Mouse (Mus musculus) kidney, embryonic 16.5 days (tissue): ENCODE measurements around the gene Pmf1. TPM values are rescaled to one million over a fixed set of nuclear protein-coding genes. Genes with fewer than 3 reads are reported as not detected.
"Not testable (repeated sequence)": the region's sequence is repeated elsewhere in the genome, so short reads cannot be mapped to it uniquely, and the experiment has no call there.

Experiments
- ATAC-seq: fragments of 200-750 bp; cut with Nextera tagmentation; 2 replicates; pipeline ENCODE4 v1.8.0; 2017; ENCODE audit warnings: moderate TSS enrichment; ENCODE audit not compliant: low FRiP score, low TSS enrichment
- H3K27ac ChIP-seq: fragments of 300-500 bp; sonication (generic); 2 replicates; pipeline ENCODE4 v1.5.1; 2014; ENCODE audit warnings: low read length
- H3K27me3 ChIP-seq: fragments of 300-500 bp; sonication (generic); 2 replicates; pipeline ENCODE4 v1.6.1; 2014; ENCODE audit warnings: low read length, control low read depth, mixed read lengths; ENCODE audit not compliant: insufficient read depth
- H3K36me3 ChIP-seq: fragments of 300-500 bp; sonication (generic); 2 replicates; pipeline ENCODE4 v1.6.1; 2014; ENCODE audit warnings: low read length, control low read depth, mixed read lengths; ENCODE audit not compliant: insufficient read depth
- H3K4me1 ChIP-seq: fragments of 300-500 bp; sonication (generic); 2 replicates; pipeline ENCODE4 v1.6.1; 2014; ENCODE audit warnings: low read length, control low read depth, mixed read lengths; ENCODE audit not compliant: insufficient read depth
- H3K4me2 ChIP-seq: fragments of 300-500 bp; sonication (generic); replicated peaks from 2 replicates; pipeline ENCODE4 v1.6.1; 2014; ENCODE audit warnings: low read depth, low read length
- H3K4me3 ChIP-seq: fragments of 300-500 bp; sonication (generic); 2 replicates; pipeline ENCODE4 v1.5.1; 2014; ENCODE audit warnings: mild to moderate bottlenecking, low read length
- H3K9ac ChIP-seq: fragments of 300-500 bp; sonication (generic); replicated peaks from 2 replicates; pipeline ENCODE4 v1.6.1; 2014; ENCODE audit warnings: low read length
- H3K9me3 ChIP-seq: fragments of 300-500 bp; sonication (generic); 2 replicates; pipeline ENCODE4 v1.6.1; 2016; ENCODE audit warnings: low read length, control low read depth
- WGBS: fragments of 180-500 bp; shearing (Covaris S2); extraction: QIAGEN DNeasy Blood & Tissue Kit; methylation state at CpG from one replicate; pipeline ENCODE4 v1.1.7; 2014; 5-methylcytosine and 5-hydroxymethylcytosine counted together
- polyA plus RNA-seq: library from polyadenylated mRNA; unstranded; fragments of >200 nt; fragmentation: Nextera tagmentation; extraction: Ambion mirVana; gene quantifications from 2 replicates; pipeline ENCODE4 v1.2.1, GENCODE M21; 2015

The Pmf1 gene
- polyA plus RNA-seq, 1 experiment from 2014 or later, result 144 TPM

DNA sequence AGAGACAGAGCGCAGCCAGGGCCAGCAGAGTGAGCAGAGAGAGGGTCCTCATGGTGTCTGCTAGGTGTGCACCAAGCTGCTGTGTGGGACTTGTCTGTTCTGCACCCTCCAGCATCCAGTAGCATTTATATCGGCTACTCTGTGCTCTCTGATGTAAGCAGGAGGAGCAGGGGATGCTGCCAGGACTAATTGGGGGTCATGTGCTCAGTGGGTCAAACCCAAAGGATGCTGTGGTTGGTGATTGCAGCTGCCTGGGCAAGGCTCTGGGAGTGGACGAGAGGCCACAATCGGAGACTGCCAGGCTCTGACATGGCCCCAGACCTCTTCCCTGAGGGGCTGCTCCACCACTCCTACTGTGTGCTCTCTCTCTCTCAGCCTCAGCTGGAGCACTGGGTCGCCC lies 31.5 kb downstream of the Pmf1 start, which contains the start of gene Bglap2:
TSS of gene Bglap2 (minus strand) at position 101 of the 400 bp plus-strand sequence.
- ATAC-seq, H3K9ac ChIP-seq, H3K4me1 ChIP-seq, H3K36me3 ChIP-seq, H3K27me3 ChIP-seq, H3K4me3 ChIP-seq, H3K4me2 ChIP-seq, H3K27ac ChIP-seq, H3K9me3 ChIP-seq: not testable (repeated sequence)
- 76% methylated on average over 4 of the region's 5 CpGs for WGBS

DNA sequence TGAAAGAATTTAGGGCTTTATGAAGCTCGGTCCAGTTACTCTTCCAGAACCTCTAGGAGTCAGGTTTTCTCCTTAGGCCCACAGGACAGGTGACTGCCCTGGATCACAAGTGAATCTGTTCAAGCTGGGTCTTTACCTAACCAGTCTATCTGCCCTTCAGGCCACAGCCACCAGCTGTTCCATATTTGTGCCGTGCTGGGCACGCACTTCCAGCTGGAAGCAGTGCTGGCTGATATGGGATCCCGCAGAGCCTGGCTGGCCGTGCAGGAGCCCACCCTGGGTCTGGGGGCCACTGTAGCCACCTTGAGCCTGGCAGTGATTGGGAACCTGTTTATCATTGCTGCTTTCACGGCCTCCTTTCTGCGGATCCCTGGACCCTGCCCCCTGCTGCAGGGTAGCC lies 33.5 kb downstream of the Pmf1 start:
- not testable (repeated sequence) for H3K9me3 ChIP-seq, H3K27me3 ChIP-seq, H3K36me3 ChIP-seq, H3K9ac ChIP-seq, H3K4me3 ChIP-seq, H3K4me1 ChIP-seq
- Histone ChIP-seq H3K27ac (0 out of 2 replicates have a peak overlapping the region, but pooled peaks have one; percentile 46), H3K4me2 (peak overlapping the region; percentile 41)
- WGBS, result 14% methylated on average over 5 of the region's 7 CpGs
- peak; percentile 46; the same call in 1 of the 2 replicates for ATAC-seq

DNA sequence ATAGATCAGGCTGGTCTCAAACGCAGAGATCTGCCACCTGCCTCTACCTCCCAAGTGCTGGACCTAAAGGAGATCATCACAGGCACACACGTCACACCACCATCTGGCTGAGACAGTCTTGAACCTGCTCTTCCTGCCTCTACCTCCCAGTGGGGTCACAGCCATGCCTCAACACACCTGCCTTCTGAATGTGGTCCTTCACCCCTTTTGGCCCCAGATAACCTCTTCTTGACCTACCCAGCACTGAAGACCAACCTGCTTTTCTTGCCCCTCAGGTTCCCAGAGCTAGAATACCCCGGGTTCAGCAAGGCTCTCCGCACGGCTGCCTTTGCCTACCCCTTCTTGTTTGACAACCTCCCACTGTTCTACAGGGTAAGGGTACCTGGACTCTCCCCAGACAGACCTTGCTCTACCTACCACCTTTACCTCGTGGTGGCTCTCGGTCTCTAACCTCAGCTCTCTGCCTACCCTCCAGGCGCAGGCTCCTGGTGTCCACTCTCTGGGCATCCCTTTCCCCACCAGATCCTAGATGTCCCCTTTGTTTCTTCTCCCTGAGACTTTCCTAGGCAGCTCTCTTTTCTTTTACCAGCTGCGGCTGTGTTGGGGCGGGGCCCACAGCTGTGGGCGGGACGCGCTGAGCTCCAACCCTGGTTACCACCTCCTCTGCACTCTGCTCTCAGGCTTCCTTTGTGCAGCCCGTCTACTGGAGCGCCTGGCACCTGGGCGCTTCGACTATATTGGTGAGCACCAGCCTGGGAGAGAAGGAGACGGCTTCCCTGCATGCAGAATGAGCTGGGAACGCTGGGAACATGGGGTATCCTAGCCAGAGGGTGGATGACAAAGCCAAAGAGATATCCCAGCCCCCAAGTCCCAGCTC lies 34.1 kb downstream of the Pmf1 start:
- peak overlapping the region; percentile 65 for H3K27ac ChIP-seq
- WGBS, result 9% methylated on average over 16 of the region's 19 CpGs

DNA sequence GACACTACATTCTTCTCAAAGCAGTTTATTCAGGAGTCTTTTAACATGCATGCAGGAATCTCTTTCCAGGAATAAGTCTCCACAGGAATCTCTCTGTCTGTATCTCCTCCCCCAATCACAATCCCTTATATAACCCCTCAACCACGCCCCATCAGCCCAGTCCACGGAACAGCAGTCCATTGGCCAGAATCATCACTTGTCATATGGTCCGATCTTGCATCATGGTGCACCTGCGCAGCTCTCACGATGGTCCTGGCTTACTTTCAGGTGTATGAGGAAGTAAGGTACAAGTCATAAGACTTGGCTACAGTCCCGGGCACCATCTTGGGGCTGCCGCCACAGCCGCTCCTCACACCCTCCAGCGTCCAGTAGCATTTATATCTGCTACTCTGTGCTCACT lies 37.5 kb downstream of the Pmf1 start, which contains the start of gene Bglap3:
TSS of gene Bglap3 (minus strand) at position 101 of the 400 bp plus-strand sequence.
- H3K4me1 ChIP-seq, H3K27ac ChIP-seq, ATAC-seq, H3K36me3 ChIP-seq, H3K4me2 ChIP-seq, H3K9me3 ChIP-seq, H3K27me3 ChIP-seq, H3K9ac ChIP-seq, H3K4me3 ChIP-seq: not testable (repeated sequence)
- 92% methylated on average over 9 of the region's 9 CpGs for WGBS

More for the DNA sequence above, 34.1 kb downstream of the Pmf1 start:
- not testable (repeated sequence) for H3K9me3 ChIP-seq, H3K27me3 ChIP-seq, H3K4me1 ChIP-seq, H3K36me3 ChIP-seq
- H3K9ac ChIP-seq, result peak overlapping the region; percentile 51
- peak overlapping the region; percentile 41 for H3K4me2 ChIP-seq
- peak overlapping the region; percentile 20; the same call in 1 of the 2 replicates for H3K4me3 ChIP-seq
- peak; percentile 94 for ATAC-seq

DNA sequence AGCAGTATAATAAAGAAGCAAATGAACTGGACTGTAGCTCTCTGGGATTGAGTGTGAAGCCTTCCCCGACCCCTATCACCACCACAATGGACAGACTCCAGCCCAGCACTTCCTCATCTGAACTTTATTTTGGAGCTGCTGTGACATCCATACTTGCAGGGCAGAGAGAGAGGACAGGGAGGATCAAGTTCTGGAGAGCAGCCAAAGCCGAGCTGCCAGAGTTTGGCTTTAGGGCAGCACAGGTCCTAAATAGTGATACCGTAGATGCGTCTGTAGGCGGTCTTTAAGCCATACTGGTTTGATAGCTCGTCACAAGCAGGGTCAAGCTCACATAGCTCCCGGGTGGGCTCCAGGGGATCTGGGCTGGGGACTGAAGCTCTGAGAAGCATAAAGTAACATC lies 41.6 kb downstream of the Pmf1 start:
- H3K36me3 ChIP-seq, H3K9ac ChIP-seq, H3K9me3 ChIP-seq: not testable (repeated sequence)

DNA sequence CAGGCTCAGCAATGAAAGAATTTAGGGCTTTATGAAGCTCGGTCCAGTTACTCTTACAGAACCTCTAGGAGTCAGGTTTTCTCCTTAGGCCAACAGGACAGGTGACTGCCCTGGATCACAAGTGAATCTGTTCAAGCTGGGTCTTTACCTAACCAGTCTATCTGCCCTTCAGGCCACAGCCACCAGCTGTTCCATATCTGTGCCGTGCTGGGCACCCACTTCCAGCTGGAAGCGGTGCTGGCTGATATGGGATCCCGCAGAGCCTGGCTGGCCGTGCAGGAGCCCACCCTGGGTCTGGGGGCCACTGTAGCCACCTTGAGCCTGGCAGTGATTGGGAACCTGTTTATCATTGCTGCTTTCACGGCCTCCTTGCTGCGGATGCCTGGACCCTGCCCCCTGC lies 42.6 kb downstream of the Pmf1 start:
- H3K36me3 ChIP-seq, H3K4me3 ChIP-seq, H3K27me3 ChIP-seq, H3K9me3 ChIP-seq, H3K4me2 ChIP-seq, H3K9ac ChIP-seq, H3K27ac ChIP-seq, ATAC-seq: not testable (repeated sequence)
- peaks cover 10% of the 10 kb centered on the region; the same call in 1 of the 2 replicates for H3K4me1 ChIP-seq
- 45% methylated on average over 3 of the region's 7 CpGs for WGBS

More for the DNA sequence above, 41.6 kb downstream of the Pmf1 start:
- not testable (repeated sequence) for H3K4me2 ChIP-seq, ATAC-seq, H3K27me3 ChIP-seq, H3K4me3 ChIP-seq, H3K27ac ChIP-seq
- 76% methylated on average over 7 of the region's 7 CpGs for WGBS
- H3K4me1 ChIP-seq, result peaks cover 10% of the 10 kb centered on the region; the same call in 1 of the 2 replicates

DNA sequence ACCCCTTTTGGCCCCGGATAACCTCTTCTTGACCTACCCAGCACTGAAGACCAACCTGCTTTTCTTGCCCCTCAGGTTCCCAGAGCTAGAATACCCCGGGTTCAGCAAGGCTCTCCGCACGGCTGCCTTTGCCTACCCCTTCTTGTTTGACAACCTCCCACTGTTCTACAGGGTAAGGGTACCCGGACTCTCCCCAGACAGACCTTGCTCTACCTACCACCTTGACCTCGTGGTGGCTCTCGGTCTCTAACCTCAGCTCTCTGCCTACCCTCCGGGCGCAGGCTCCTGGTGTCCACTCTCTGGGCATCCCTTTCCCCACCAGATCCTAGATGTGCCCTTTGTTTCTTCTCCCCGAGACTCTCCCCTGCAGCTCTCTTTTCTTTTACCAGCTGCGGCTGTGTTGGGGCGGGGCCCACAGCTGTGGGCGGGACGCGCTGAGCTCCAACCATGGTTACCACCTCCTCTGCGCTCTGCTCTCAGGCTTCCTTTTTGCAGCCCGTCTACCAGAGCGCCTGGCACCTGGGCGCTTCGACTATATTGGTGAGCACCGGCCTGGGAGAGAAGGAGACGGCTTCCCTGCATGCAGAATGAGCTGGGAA lies 43.2 kb downstream of the Pmf1 start:
- not testable (repeated sequence) for H3K36me3 ChIP-seq, H3K9me3 ChIP-seq, H3K27me3 ChIP-seq, H3K9ac ChIP-seq, H3K27ac ChIP-seq
- ATAC-seq, result peak; percentile 81
- WGBS, result 3% methylated on average over 16 of the region's 22 CpGs
- Histone ChIP-seq H3K4me2 (peak overlapping the region; percentile 44), H3K4me3 (0 out of 2 replicates have a peak overlapping the region, but pooled peaks have one; percentile 21), H3K4me1 (peaks cover 10% of the 10 kb centered on the region; the same call in 1 of the 2 replicates)

DNA sequence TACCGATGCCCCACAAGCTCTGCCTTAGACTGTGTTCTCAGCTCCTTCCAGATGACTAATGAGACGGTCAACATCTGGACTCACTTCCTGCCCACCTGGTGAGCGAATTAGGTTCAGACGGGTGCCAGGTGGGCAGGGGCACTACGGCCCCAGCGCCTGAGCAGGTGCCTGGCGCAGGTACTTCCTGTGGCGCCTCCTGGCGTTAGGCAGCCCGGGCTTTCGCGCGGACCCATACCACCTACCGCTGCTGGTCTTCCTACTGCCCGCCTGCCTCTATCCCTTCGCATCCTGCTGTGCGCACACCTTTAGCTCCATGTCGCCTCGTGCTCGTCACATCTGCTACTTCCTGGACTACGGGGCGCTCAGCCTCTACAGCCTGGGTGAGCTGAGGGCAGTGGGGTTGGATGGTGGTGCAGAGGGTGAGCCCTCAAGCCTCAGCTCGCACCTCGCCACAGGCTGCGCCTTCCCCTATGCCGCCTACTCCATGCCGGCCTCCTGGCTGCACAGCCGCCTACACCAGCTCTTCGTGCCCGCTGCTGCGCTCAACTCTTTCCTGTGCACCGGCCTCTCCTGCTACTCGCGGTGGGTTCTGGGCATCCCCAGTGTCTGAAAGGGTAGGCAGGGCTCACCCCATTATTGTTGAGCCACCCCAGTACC lies 44.3 kb downstream of the Pmf1 start:
- Histone ChIP-seq H3K4me3 (no peak overlapping the region), H3K9me3 (peaks cover 9% of the 10 kb centered on the region), H3K27ac (no peak overlapping the region), H3K27me3 (peaks cover 7% of the 10 kb centered on the region; the same call in 1 of the 2 replicates), H3K36me3 (peaks cover 14% of the 10 kb centered on the region), H3K9ac (no peak overlapping the region), H3K4me2 (no peak overlapping the region), H3K4me1 (peaks cover 10% of the 10 kb centered on the region; the same call in 1 of the 2 replicates)
- ATAC-seq, result no peak
- 42% methylated on average over 34 of the region's 34 CpGs for WGBS

DNA sequence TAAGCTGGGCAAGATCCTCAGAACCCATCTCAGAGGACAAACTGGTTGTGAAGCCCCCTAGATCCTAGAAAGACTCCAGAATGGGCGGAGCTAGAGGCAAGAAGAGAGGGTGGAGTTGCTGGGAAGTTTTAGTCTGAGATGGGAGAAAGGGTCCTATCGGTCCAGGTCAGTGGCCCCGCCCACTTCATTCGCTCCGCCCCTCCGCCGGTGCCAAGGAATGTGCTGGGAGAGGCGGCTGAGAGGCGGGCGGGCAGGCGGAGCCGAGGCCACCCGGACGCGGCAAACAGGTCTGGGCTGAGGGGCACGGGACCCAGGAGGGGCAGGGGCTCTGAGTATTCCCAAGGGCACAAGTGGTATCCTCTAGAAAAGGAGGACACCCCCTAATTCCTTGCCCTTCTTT lies 45.8 kb downstream of the Pmf1 start, which contains the start of gene Paqr6:
TSS of gene Paqr6 (plus strand) at position 248 of the 400 bp plus-strand sequence.
- Histone ChIP-seq H3K27ac (peak within 1 kb of the TSS; percentile 22; the same call in 1 of the 2 replicates), H3K9ac (peak within 1 kb of the TSS; percentile 23; the same call in 1 of the 2 replicates), H3K27me3 (peaks cover 7% of the 10 kb centered on the region; the same call in 1 of the 2 replicates), H3K36me3 (peaks cover 28% of the 10 kb centered on the region), H3K4me3 (peak within 1 kb of the TSS; percentile 30), H3K4me2 (peak within 1 kb of the TSS; percentile 42), H3K9me3 (no peaks in the 10 kb centered on the region), H3K4me1 (peaks cover 10% of the 10 kb centered on the region; the same call in 1 of the 2 replicates)
- 2% methylated on average over 16 of the region's 16 CpGs for WGBS
- peak; percentile 47 for ATAC-seq
